Mouse (Mus musculus) bone marrow, adult 2 months (tissue): Measurements from ENCODE around the gene Shq1.

Source experiments
- CTCF ChIP-seq: fragments of 200-500 bp; IDR thresholded peaks from 2 replicates; pipeline ENCODE4 v1.5.1; 2011; ENCODE audit warnings: low read length, control low read depth; ENCODE audit not compliant: control insufficient read depth, insufficient read depth
- POLR2A ChIP-seq: fragments of 200-500 bp; IDR thresholded peaks from 2 replicates; pipeline ENCODE4 v1.6.1; 2011; ENCODE audit warnings: low read depth, mild to moderate bottlenecking, control low read depth, low read length, borderline replicate concordance; ENCODE audit not compliant: control insufficient read depth

DNA sequence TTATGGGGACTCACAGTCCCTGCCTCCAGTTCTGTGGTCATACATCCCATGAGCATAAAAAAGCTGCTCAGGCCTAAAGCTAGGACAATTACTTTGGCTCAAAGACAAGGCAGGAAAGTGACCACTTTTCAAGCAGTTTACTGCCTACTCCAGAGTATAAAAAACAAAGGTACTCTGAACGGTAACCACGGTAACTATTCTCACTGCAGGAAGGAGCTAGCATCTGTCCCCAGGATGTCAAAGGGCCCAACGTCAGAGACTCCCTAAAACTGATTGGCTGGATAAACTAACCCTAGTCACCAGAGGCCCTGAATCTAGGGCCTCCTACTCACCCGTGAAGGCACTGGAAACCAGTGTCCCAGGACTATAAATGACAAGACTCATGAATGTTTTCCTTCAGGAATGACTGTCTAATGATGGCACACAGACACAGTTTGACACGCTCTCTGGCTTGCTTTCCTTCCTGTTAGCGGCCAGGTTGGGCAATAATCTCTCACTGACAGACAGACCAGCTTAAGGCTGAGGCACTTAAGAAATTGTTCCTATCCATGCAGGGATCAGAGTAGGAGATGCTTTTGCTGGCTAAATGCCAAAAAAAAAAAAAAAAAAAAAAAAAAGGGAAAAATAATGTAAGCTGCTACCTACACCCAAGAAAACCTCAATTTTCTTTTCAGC lies 57.2 kb downstream of the Shq1 start:
- TF ChIP-seq POLR2A (no peak), CTCF (no peak)
